Mouse (Mus musculus): Measurements from ENCODE around the gene Miox. TPM values are rescaled to one million over a fixed set of nuclear protein-coding genes. Genes with fewer than 3 reads are reported as not detected.

The Miox gene
- total RNA-seq, 2 experiments from 2014 or later: not detected

DNA sequence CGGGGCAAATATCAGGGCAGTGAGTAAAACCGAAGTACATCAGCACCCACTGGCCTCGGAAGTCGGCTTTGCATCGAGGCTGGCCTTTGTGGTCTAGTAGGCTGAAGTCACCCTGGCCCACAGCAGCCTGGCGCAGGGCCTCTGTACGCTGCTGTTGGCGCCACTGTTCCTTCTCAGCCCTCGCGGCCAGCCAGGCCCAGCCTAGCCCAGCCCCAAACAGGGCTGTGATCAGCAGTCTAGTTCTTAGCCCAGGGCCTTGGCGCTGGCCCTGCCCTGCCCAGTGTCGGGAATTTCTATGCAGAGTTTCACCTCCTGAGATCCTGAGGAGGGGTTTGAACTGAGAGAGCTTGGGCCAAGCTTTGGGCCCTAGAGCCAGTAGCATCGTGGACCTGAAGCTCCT is 37.9 kb downstream of the Miox start:
- DNase-seq: no peak

DNA sequence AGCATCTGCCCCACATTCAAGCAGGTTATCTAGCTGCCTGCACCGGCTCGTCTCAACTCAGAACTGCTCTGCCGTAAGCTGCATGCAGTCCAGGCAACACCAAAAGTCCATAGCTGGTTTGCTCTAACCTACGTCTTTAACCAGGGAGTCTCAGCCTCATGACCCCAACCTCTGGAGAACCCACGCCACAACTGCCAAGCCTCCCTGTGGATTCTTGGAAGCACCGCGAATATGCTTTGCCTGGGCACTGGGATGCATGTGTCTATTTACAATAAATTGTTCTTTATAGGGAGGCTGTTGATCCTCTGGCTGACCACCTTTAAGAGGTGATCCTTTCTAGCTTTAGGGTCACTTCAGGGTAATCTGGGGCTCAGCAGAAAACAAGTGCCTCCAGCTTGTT is 38.3 kb downstream of the Miox start:
- no peak for DNase-seq

DNA sequence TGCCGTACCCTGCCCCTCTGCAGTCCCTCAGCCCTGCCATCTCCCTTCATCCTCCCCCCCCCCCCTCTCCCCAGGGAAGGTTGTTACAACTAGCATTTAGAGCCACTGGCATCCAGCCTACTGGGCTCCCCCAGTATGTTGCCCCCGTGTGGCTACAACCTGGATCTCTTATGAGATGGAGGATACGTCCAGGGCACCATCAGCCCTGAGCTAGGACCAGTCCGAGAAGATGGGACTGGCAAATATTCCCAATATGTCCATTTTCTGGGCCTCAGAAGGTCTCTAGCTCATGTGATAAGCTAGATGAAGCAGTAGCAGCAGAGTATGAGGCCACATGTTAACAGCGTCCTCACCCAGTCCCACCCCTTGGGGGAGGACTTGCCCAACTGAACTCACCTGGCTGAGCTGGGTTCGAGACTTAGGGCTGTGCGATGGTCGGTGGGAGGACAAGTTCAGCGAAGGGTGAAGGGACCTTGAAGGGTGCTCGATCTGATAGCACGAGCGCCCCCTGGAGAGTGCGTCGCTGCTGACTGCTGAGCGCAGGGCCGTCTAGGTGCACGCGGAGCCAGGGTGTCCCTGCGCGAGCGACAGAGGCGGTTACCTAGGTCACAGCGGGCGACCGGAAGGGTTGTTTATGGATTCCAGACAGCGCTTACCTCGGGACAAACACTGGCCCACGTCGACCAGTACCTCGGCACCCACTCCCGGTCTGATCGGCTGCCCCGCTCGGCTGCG is 39.0 kb downstream of the Miox start:
- DNase-seq: peak; percentile 80

DNA sequence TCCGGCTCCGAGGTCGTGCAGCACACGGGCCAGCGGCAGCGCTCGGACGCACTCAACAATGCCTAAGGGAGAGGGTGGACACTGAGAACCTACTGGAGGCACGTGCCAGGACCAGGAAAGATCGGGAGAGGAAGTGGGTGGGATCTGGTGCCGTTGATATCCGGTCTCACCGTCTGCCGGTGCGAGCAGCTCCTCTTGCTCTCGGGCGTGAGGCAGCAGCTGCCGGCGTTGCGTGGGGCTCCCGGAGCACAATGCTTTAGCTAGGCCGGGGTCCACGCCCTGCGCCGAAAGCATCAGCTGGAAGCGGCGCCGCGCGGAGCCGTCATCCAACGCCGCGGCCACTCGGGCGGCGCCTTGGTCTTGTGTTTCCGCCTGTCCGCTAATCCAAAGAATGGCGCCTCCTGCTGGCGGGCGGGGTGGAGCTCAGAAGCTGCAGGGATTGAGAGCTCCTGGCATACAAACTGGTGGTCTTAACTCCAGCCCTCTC is 39.6 kb downstream of the Miox start, which contains the start of gene Sco2:
Gene Sco2, minus strand, starts transcription at position 85 of the 487 bp plus-strand sequence.
- peak; percentile 84 for DNase-seq

DNA sequence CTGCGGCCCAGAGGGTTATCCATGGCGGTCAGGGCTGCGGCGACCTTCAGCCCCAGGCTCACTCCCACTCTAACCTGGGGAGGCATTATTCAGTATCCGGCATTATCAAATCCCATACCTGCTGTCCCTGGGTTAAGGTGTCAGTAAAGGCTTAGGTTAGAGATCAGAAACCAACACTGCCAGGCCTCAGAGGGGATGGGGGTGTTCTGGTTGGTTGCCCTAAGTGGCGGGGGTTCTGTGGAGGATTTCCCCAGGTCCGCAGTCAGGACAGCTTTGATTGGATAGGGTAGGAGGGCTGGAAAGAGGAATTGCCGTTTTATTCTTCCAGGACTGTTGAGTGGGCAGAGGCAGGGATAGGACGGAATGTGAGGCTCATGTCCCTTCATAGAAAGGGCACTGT is 40.1 kb downstream of the Miox start:
- DNase-seq: no peak

DNA sequence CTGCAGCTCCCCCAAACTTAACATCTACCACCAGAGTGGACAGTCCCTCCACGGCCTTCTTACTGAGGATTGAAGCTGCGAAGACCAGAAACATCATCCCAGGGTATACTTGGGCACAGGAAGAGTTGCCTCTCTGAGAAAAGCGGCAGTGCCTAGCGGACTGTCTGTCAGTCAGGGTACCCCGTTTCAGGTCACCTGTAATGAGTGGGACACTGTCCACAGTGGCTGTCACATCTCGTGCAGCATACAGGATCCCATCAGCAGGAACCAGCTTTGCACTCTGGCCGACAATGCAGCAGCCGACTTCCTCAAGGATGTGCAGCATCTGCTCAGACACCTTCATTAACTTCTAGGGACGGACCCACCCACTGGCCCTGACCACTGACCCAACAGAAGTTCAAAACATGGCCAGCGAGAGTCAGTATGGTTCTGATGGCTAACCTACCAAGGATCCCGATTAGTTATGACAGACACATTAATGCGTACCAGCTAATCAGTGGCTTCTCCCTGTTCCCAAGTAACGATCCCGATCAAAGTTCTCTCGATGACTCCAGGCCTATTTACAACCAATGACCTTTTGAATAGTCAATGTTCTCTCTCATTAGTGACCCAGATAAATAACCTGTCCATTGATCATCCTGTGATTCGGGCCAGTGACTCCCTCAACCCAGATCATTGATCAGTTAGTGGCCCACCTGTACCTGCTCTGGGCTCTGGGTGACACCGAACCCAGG is 40.8 kb downstream of the Miox start:
- no peak for DNase-seq

DNA sequence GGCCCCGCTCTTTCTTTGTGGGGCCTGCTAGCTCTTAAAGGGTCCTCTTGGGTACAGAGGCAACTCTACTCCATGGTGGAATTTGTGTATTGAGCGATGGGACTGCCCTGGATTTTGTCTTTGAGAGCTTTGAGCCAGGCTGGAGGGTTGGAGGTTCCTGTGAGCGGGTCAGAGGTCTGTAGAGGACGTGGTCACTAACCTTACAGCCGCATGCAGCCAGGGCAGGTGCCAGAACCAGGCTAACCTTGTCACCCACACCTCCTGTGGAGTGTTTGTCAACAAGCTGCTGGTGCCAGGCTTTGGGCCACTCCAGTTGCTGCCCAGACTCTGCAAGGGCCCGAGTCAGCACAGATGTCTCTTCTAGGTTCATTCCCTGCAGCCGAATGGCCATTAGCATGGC is 41.8 kb downstream of the Miox start:
- no peak for DNase-seq

DNA sequence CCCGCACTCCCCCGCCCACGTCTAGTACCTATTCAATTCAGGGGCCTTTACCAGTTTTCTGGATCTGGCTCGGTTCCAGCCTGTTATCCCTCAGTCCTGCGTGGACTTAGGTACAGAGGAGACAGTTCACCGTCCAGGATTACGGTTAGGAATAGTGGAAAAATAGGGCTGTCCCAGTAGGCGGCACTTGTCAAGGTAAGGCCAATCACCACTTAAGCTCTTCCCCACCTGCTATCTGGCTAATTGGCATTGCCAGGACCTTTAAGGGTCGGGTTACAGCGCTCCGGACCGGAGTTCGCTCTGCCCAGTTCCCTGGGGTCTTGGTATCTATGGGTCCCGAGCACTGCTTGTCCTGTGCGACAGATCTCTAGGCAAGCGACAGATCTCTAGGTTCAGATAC is 42.8 kb downstream of the Miox start, which contains the start of gene Tymp:
Gene Tymp, minus strand, starts transcription at position 83 of the 400 bp plus-strand sequence.
- DNase-seq: no peak

DNA sequence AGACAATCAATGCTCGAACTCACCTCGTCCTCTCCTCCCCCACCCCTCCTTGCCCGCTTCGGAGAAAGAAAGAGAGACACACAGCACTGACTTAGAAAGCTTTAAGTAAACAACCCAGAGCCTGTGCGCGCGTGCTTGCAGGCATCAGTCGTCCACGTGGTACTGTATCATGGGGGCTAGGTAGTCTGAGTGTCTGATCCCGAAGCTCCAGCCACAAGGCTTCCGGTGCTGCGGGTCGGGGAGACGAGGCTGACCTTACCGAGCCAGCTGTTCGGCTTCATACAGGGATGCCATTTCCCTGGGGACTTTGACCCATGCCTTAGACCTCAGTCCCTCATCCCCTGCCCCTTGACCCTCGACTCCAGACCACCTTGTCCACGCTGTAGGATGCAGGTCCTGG is 43.2 kb downstream of the Miox start:
- DNase-seq: no peak

DNA sequence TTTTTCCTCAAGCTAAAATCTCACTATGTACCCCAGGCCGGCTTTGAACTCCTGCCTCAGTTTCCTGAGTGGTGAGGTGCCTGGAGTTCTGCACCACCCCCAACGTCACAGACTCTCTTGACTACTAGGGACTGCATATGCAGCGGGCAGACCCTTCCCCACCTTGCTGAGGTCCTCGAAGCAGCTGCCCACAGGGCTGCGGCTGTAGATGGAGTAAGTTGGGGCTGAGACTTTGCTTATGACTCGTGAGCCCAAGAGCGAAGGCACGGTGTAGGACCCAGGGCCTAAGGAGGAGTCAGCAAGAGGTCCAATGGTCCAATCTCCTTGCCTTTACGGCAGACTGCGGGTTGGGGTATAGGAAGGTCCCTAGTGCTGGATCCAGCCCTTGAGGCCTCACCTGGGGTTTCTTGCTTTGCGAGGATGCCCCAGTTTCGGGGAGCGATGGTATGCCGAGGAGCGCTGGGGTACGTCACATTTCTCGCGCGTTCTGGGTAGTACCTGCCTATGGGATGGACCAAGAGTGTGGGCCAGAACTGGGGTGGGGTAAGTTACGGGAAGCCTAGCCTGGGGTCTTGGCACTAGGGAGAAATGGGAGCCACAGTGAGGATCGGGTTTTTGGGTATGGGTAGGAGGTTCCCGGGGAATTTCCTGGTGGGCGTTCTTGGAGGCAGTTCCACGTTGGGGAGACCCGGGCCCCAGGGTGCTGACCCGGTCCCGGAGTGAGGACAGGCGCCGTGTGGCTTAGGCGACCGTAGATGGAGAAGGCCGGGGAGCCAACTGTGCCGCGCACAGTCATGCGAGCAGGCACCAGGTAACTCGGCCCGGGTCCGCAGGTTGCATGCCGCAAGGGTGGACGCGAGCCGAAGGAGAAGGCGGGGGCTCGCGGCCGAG is 44.0 kb downstream of the Miox start:
- no peak for DNase-seq

DNA sequence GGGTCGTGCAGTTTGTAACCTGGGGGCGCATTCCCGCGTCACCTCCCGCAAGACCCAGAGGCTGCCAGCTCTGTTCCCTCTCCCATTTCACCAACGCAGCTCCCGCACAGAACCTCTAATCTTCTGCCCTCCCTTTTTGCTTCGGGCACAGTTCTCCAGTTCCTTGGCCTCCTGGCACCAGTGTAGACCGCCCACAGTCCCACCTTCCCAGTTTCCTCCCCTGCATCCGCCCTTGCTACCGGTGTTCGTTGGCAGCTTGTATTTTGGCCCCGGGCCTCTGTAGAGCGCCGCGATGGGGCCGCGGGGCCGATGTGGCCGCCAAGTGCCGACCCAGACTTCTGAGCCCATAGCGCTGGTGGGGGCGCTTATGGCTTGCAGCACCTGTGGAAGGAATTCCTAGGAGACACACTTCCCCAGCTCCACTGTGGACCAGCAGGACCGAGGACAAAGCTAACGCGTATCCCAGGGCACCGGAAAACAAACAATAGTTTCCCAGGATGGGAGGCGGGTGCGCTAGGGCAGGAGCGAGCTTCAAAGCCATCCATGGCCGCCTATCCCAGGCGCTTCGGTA is 44.7 kb downstream of the Miox start, which contains the start of gene Odf3b:
Gene Odf3b, minus strand, starts transcription at position 452 of the 571 bp plus-strand sequence.
- DNase-seq: no peak

DNA sequence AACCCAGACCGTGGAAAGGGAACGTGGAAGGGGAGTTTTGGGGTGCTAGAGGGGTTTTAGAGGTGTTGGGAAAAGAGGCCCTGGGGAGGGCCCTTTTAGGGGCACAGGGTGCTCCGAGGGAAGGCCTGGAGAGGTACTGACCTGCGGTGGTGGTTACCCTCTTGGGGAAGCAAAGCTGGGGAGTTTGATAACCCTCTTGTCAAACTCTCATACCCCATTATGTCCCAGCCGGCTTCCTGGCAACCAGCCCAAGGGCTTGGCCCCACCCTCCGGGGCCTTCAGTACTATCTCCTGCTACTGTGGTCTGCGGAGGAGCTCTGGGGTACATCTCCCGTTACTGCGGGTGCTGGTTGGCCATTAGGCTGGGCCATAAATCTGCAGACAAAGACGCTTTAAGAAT is 45.2 kb downstream of the Miox start:
- no peak for DNase-seq

DNA sequence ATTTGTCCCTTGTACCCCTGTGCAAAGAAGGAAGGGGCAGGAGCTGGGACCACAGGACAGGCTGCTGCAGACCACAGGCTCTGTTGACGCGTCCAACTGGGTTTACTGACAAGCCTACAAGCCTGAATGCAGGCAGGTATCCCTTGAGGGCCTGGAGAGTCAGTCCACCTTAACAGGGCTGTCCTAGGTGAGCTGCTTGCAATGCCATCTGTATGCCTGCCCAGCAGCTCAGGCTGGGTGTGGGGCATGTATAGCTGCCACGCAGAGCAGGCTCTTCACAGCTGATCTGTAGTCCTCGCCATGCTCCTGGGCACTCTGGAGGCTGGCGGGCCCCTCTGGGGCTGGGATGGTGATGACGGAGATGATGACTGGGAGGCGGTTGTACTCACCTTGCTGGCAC is 50.4 kb downstream of the Miox start, which contains the start of gene Klhdc7b:
Gene Klhdc7b, plus strand, starts transcription at position 301 of the 400 bp plus-strand sequence.
- no peak for DNase-seq

Small RNAs within 50 kb of the gene (microRNA-seq; reads per million reads assigned to microRNA genes)
- gene Mir6959 (ENCODE audit: borderline replicate concordance in 2 of 2): 0 to 0.26 reads per million in 2 experiments

Other genes starting within 250 kb of the Miox start
- gene Selenoo, start 245.3 kb upstream of the Miox start, total RNA-seq (2021): 10 to 100 TPM; 12.2 to 12.7 TPM
- gene Tubgcp6, start 211.3 kb upstream of the Miox start, total RNA-seq (2021): 1 to 10 TPM; 6.5 to 8.4 TPM
- gene Hdac10, start 205.7 kb upstream of the Miox start, total RNA-seq (2021): 1 to 10 TPM; 5.3 to 6.5 TPM
- 100 to 1,000 TPM; 140 to 157 TPM for gene Mapk12, start 193.7 kb upstream of the Miox start, total RNA-seq (2021)
- 1 to 10 TPM in 1 of 2 experiments, under 1 TPM in 1; 0.67 to 2.1 TPM for gene Mapk11, start 184.8 kb upstream of the Miox start, total RNA-seq (2021)
- 10 to 100 TPM in 1 of 2 experiments, 1 to 10 TPM in 1; 8.5 to 11.9 TPM for gene Plxnb2, start 153.6 kb upstream of the Miox start, total RNA-seq (2021)
- gene Dennd6b, start 137.9 kb upstream of the Miox start, total RNA-seq (2021): 1 to 10 TPM; 6.6 to 8.4 TPM
- gene Ppp6r2, start 122.8 kb upstream of the Miox start, total RNA-seq (2021): 10 to 100 TPM; 71.1 to 72.5 TPM
- gene Sbf1, start 19.1 kb upstream of the Miox start, total RNA-seq (2021): 10 to 100 TPM; 48.1 to 61.0 TPM
- not detected for gene Adm2, start 11.7 kb upstream of the Miox start, total RNA-seq (2021)
- gene Lmf2, start 21.3 kb downstream of the Miox start, total RNA-seq (2021): 10 to 100 TPM in 1 of 2 experiments, 1 to 10 TPM in 1; 9.9 to 13.6 TPM
- 10 to 100 TPM; 35.1 to 37.0 TPM for gene Ncaph2, start 21.3 kb downstream of the Miox start, total RNA-seq (2021)
- 10 to 100 TPM; 14.7 to 21.8 TPM for gene Sco2, start 39.4 kb downstream of the Miox start, total RNA-seq (2021)
- under 1 TPM; 0.29 to 0.49 TPM for gene Tymp, start 42.6 kb downstream of the Miox start, total RNA-seq (2021)
- gene Odf3b, start 44.9 kb downstream of the Miox start, total RNA-seq (2021): under 1 TPM in 1 of 2 experiments, not detected in 1; 0.32 TPM
- gene Klhdc7b, start 50.5 kb downstream of the Miox start, total RNA-seq (2021): not detected
- gene Syce3, start 76.1 kb downstream of the Miox start, total RNA-seq (2021): not detected
- gene Cpt1b, start 91.5 kb downstream of the Miox start, total RNA-seq (2021): 100 to 1,000 TPM; 227 to 251 TPM
- gene C730034F03Rik, start 95.2 kb downstream of the Miox start, total RNA-seq (2021): under 1 TPM; 0.27 to 0.49 TPM
- gene Gm44502, start 95.3 kb downstream of the Miox start, total RNA-seq (2021): not detected
- 10 to 100 TPM; 21.4 to 24.2 TPM for gene Chkb, start 95.5 kb downstream of the Miox start, total RNA-seq (2021)
- gene Mapk8ip2, start 119.5 kb downstream of the Miox start, total RNA-seq (2021): under 1 TPM; 0.29 to 0.31 TPM
- gene Arsa, start 143.0 kb downstream of the Miox start, total RNA-seq (2021): 1 to 10 TPM; 4.2 to 4.9 TPM
- 10 to 100 TPM; 12.8 to 17.5 TPM for gene Shank3, start 165.2 kb downstream of the Miox start, total RNA-seq (2021)
- under 1 TPM; 0.27 to 0.36 TPM for gene Acr, start 233.9 kb downstream of the Miox start, total RNA-seq (2021)